Mouse (Mus musculus): Measurements from ENCODE around the gene Gpsm2.

- no peak for TF ChIP-seq POLR2A (IDR thresholded peaks at IDR 0.05; ENCODE audit: insufficient read depth, low read length)
- no peak for TF ChIP-seq CTCF (IDR thresholded peaks at IDR 0.05; ENCODE audit: low read depth, low read length)
- no peak for TF ChIP-seq EP300 (IDR thresholded peaks at IDR 0.05; ENCODE audit: insufficient read depth, low read depth, low read length)
Observed at GRCm38 (mm10) chr3:108762597-108763111, 40.5 kb upstream of the Gpsm2 start.

Measured in ES-Bruce4 (cell line).